Mouse (Mus musculus) yolk sac, embryonic 10.5 days (tissue): ENCODE results near the gene Dmc1.

Experiments
- DNase-seq: peaks from one replicate; pipeline ENCODE4 v3.0.0-alpha.2; 2017; ENCODE audit warnings: low spot score

Gene Dmc1

GRCm38 (mm10) chr15:79604990-79605665 lies at the start of gene Dmc1:
TSS of gene Dmc1 (minus strand) at chr15:79605109.
- DNase-seq, result peak; percentile 45

DNA sequence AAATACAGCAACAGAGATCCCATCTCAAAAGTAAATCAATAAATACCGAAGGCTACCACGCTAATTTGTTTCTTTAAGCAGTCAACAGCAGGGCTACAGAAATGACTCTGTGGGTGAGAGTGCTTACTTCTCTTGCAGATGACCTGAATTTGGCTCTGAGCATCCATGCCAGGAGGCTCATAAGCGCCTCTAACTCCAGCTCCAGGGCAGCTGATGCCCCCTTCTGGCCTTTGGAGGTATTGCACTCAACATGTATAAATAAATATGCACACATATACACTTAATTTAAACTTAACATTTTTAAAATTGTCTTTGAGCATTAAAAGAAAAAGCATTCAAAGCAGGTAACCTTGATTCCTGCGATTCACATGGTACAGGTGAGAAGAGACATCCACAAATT lies 46.6 kb upstream of the Dmc1 start:
- DNase-seq, result no peak

- no peak for DNase-seq
Measured at GRCm38 (mm10) chr15:79650569-79650968, 45.7 kb upstream of the Dmc1 start.

- no peak for DNase-seq
Measured at GRCm38 (mm10) chr15:79648130-79648529, 43.2 kb upstream of the Dmc1 start.

- DNase-seq, result no peak
Measured at GRCm38 (mm10) chr15:79645483-79645882, 40.6 kb upstream of the Dmc1 start.

- no peak for DNase-seq
Measured at GRCm38 (mm10) chr15:79641135-79641817, 36.4 kb upstream of the Dmc1 start.

DNA sequence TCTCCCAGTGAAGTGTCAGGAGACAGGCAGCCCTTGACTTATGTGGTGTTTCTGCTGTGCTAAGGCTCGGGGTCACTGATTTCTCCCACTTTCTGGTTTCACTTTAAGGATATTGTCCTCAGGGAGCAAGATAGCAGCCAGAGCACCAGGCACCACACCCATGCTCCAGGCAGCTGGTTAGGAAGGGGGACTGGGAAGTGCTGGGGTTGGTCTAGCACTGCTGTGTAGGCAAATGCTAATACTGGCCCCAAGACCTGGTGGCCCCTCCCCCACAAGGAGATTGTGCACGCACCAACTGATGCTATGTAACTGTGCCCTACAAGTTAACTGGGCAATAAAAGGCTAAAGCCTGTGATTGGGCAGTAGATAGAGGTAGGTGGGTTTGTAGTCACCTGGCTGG lies 25.6 kb upstream of the Dmc1 start:
- DNase-seq, result no peak

DNA sequence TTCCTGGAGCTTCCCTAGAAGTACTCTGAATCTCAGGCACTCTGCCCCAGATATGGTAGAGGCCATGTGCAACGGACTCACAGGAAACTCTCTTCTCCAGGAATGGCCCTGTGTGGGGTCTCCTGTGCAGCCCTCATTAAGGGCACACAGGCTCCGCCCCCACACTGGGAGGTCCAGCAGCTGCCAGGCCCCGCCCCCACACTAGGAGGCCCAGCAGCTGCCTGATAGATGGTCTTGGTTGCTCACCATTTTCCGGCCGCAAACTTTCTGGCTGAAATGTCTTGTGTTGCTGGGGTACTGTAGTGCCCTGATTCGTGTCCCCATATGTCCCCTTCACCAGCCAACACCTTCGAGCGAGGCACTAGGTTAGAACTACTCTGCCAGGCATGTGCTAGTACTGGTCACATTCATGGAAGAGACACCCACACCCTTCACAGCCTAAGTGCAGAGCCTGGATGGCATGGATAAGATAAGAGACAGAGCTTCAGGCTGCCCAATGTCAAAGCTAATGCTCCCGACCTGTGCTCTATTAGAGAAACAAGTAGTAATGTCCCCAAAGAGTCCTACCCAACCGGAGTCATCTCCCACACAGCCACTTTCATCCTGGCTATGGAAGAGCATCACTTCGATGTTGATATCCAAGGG lies 15.0 kb upstream of the Dmc1 start:
- no peak for DNase-seq

DNA sequence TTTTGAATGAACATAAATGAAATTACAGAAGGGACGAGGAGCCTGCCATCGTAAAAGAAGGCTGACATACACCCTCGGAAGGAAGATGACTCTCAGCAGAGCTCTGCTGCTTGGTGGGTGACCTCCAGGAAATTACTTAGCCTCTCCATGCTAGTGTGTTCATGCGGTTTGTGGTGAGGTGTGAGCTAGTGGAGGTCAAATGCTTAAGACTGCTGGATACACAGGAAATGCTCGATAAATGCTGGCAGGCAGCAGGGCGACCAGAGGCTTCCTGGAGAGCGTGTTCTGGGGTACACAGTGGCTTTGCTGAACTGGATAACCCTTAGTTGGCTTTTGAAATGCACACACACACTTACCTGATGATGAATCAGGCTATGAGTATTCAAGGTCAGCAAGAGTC lies 13.5 kb upstream of the Dmc1 start:
- no peak for DNase-seq

DNA sequence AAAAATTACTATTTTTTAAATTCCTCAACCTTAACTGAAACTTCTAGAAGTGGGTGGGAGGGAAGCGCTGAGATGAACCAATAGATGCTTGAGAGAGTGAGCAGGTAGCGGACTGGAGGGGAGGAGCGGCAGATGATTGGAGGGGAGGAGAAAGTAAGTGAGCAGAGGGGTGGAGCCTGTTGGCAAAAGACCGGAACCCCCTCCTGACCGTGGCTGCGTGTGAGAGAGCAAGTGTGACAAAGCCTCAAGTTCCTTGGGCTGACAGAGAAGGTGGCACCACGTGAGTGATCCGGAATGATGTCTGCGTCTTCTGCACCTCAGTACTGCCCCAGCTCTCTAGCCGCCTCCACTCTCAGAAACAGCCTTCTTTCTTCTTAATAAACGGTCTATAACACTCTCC lies 12.2 kb upstream of the Dmc1 start:
- DNase-seq, result no peak

DNA sequence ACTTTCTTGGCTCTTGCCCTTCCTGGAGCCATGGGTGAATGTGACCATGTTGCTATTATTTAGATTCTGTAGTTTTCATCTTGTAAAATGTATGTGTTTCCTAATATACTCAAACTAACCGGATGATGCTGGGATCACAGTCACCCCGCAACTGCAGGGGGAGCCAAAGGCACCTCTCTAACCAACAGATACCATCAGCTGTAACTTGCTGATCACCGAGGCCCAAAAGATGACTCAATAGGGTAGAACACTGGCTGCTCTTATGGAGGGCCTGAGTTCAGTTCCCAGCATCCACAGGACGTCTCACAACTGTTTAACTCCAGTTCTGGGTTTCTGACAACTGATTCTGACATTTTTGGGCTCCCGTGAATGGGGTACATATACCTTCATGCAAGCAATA lies 11.8 kb upstream of the Dmc1 start:
- no peak for DNase-seq

DNA sequence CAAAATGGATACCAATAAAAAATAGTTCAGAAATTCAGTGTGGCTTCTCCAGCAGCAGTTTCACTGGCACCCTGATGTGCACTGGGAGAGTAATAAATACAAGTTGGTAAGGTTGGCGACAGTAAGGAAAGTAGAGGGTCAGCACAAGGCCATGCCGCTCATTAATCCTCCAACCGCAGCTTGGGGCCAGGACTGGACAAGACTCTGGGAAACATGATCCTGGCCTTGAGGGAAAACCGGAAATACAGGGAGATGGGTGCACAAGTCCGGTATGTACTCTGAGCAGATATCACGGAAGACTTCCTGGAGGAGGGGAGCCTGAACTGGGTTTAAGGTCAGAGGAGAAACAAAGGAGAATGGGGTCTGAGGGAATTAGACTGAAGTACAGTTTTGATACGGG lies 10.6 kb upstream of the Dmc1 start:
- DNase-seq, result no peak

DNA sequence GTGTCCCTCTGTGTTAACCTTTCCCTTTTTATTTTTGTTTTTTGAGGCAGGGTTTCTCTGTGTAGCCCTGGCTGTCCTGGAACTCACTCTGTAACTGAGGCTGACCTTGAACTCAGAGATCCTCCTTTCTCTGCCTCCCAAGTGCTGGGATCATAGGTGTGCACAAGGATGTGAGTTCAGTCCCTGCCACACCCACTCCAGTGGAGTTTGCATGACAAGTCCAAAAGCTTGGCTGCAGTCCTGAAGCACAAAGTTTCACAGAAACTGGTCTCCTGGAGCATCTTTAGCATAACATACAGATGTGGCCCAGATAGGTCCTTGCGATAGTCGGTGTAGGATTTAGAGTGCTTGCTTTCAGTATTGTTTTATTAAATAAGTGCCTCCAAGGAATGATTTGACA lies 4.3 kb upstream of the Dmc1 start:
- DNase-seq, result no peak

DNA sequence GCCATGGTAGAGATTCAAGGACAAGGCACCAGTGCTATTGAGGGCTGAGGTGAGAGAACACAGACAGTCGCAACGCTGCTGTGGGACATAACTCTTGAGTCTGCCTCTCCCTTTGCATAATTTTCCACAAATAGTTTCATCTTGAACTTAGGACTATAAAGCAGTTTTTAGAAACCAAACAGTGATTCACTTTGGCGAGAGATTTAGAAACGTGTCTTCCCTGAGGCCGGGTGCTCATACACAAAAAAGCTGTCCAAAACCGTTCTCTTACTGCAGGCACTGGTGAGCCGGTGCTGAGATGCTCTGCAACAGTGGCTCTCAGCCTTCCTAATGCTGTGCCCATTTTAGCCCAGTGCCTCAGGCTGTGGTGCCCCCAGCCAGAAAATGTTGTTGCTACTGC lies 3.3 kb upstream of the Dmc1 start:
- DNase-seq, result no peak

DNA sequence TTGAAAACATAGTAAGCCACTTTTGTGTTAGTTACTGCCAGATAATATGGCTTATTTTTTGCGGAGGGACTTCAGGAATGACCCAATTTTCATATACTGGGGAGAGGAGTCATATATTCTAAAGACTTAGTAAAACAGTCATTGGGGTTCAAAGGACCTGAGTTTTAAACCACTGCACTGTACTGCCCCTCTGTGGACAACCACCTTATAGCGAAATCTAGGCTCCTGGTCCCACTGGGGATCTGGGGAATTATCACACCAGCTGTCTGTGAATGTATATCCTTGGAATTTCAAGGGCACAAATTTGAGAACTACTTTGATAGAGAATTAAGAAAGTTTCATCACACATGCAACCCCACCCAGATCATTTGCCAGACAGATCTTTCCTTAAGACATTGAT lies 2.8 kb upstream of the Dmc1 start:
- no peak for DNase-seq

DNA sequence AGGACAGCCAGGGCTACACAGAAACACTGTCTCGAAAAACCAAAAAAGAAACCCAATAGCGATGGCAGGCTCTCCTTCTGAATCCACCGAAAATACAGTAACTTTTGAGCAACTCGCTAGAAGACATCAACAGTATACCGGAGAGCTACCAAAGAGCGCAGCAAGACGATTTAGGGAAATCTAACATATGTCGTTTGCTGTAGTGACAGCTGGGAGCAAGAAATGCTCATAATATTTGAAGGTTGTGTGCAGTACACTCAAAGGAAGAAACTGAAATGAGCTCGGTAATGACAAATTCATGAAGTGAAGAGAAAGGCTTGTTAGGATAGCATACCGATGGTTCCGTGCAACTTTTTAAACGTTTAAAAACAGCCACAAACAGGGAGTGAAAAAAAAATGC lies 1.3 kb upstream of the Dmc1 start:
- no peak for DNase-seq

- DNase-seq, result no peak
Measured at GRCm38 (mm10) chr15:79600176-79600575, 4.7 kb downstream of the Dmc1 start.

DNA sequence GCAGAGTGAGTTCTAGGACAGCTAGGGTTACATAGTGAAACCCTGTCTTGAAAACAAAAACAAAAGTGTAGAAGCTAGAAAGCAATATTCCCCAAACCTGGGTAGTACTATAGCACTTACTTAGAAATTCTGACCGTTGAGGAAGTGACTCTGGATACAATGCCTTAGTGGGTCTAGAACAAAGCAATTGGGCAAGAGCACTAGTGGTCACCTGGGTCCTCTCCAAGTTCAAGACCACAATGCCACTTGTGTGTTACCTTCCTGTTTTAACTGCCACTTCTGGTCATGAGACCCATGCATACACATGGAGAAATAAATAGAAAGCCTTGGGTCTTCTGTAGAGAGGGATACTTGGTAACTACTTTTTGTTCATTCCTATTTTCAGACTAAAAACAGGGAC lies 6.2 kb downstream of the Dmc1 start:
- DNase-seq, result no peak

DNA sequence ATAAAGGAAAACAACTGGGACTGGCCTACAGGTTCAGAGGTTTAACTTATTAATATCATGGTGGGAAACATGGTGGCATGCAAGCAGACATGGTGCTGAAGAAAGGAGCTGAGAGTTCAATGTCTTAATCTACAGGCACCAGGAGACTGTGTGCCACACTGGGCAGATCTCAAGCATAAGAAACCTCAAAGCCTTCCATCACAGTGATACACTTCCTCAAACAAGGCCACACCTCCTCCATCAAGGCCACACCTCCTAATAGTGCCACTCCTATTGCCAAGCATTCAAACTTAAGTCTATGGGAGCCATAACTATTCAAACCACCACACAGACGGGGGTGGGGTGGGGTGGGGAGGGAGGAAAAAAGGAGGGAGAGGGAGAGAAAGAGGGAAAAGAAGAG lies 23.3 kb downstream of the Dmc1 start:
- DNase-seq, result no peak

- DNase-seq, result no peak
Measured at GRCm38 (mm10) chr15:79577671-79578426, 27.1 kb downstream of the Dmc1 start.

DNA sequence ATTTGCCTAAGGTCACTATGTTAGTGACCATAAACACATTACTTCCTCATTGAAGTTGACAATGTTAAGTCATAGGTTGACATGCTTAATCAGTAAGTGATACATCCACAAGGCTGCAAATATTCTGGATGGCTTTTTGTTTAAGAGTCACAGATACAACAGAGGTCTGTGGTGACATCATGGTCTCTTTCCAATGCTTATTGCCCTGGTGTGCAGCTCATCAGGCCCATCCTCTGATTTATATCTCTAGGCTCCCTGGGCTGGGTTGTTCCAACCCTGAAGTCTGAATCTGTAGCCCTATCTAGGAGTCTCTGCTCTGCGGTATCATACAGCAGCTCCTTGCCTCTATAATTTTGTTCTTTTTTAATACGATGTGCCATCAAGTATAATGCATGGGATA lies 28.0 kb downstream of the Dmc1 start:
- DNase-seq, result no peak

DNA sequence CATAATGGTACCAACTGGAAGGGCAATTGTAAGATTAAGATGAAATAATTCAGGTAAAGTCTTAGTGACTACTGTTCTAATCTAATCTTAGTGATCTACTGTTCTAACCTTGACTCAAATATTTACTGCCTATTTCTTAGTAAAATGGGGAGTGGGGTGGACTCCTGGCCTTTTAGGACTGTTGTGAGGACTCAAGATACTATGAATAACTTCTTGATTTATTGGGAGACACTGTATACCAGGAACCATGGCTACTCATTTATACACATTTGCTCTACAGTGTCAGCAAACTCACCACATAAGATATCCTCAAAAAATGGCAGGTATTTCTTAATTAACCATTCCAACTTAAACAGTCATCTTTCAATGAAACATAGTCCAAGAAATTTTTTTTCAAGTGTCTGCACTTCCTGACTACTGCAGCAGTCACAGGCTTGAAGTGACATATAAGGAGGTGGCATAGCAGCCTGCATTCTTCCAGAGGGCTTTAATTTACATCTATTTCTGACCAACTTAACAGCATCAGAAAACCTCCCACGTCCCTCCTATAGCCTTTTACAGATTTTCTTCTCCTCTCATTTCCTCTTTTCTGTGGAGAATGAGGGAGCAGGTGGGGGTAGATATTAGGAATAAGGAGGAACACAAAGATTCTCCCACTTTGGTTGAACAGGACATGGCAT lies 29.2 kb downstream of the Dmc1 start:
- DNase-seq, result no peak
